Mouse (Mus musculus) retina, postnatal 1 day (tissue): ENCODE results near the gene Cad.

Source experiments
- DNase-seq: peaks from one replicate; pipeline ENCODE4 v3.0.0-alpha.2; 2012

The Cad gene

GRCm38 (mm10) chr5:31071821-31072220 is 17.2 kb downstream of the Cad start:
- no peak for DNase-seq

- no peak for DNase-seq
Measured at GRCm38 (mm10) chr5:31073176-31073575, 18.6 kb downstream of the Cad start.

- no peak for DNase-seq
Measured at GRCm38 (mm10) chr5:31076346-31076745, 21.8 kb downstream of the Cad start.

GRCm38 (mm10) chr5:31080059-31080794 is 25.6 kb downstream of the Cad start:
- DNase-seq = no peak

- DNase-seq = no peak
Measured at GRCm38 (mm10) chr5:31080795-31081164, 26.2 kb downstream of the Cad start.

GRCm38 (mm10) chr5:31081386-31081785 is 26.8 kb downstream of the Cad start:
- DNase-seq = peak; percentile 69

- DNase-seq = peak; percentile 73
Measured at GRCm38 (mm10) chr5:31082355-31082754, 27.8 kb downstream of the Cad start.

- DNase-seq = no peak
Measured at GRCm38 (mm10) chr5:31082935-31083625, 28.5 kb downstream of the Cad start.

- DNase-seq = peak; percentile 73
Measured at GRCm38 (mm10) chr5:31083949-31084348, 29.4 kb downstream of the Cad start.

GRCm38 (mm10) chr5:31086606-31087005 is 32.0 kb downstream of the Cad start:
- peak; percentile 23 for DNase-seq

GRCm38 (mm10) chr5:31087131-31087530 is 32.6 kb downstream of the Cad start:
- DNase-seq = no peak

- peak; percentile 15 for DNase-seq
Measured at GRCm38 (mm10) chr5:31092231-31092975, 37.8 kb downstream of the Cad start.

- peak; percentile 74 for DNase-seq
Measured at GRCm38 (mm10) chr5:31093151-31094041, 38.8 kb downstream of the Cad start.

- DNase-seq = peak; percentile 19
Measured at GRCm38 (mm10) chr5:31094100-31094798, 39.7 kb downstream of the Cad start.

- peak; percentile 75 for DNase-seq
Measured at GRCm38 (mm10) chr5:31094799-31095691, 40.5 kb downstream of the Cad start.

- DNase-seq = no peak
Measured at GRCm38 (mm10) chr5:31095711-31096480, 41.3 kb downstream of the Cad start.

GRCm38 (mm10) chr5:31105814-31106335 is 51.3 kb downstream of the Cad start, which contains the start of gene Dnajc5g:
Gene Dnajc5g (plus strand): TSS chr5:31106285.
- DNase-seq = no peak

GRCm38 (mm10) chr5:31108000-31108490 is 53.5 kb downstream of the Cad start, which contains the start of gene Slc30a3:
Gene Slc30a3 (minus strand): TSS chr5:31108237.
- DNase-seq = no peak

GRCm38 (mm10) chr5:31110781-31111180 is 56.2 kb downstream of the Cad start:
- DNase-seq = peak; percentile 31
